Comparison of ENCODE assay signal across 15 mouse cellular contexts in genomic region chr16:91630584-91630983, GRCm38 (mm10).
"Had no signal": no experiment of that assay in that cellular context is flagged by ENCODE, and none has a peak within 500 bp of the region (broad histone marks: within the 10 kb centered on the region; RNA-seq: fewer than 3 reads in every experiment).

No protein-coding gene starts in this region.

- H3K4me2 ChIP-seq: lung, embryonic 14.5 days; midbrain, embryonic 12.5 days; midbrain, embryonic 15.5 days; neural tube, embryonic 13.5 days; neural tube, embryonic 15.5 days had no signal

- H3K4me3 ChIP-seq: midbrain, embryonic 10.5 days; midbrain, embryonic 12.5 days; midbrain, embryonic 15.5 days; myocyte; neural tube, embryonic 13.5 days; neural tube, embryonic 15.5 days had no signal

- ATAC-seq: midbrain, embryonic 15.5 days had no signal

- H3K4me1 ChIP-seq: midbrain, embryonic 10.5 days; midbrain, embryonic 12.5 days; midbrain, embryonic 15.5 days; neural tube, embryonic 13.5 days; neural tube, embryonic 15.5 days had no signal

- DNase-seq: lung, adult 18-20 months; lung, embryonic 14.5 days; lung, postnatal 10 days; lung, postnatal 4 days; right cerebral cortex, postnatal 14 days; thymus, adult 2 months; thymus, postnatal 25 days; thymus, postnatal 4 days had no signal

- H3K27me3 ChIP-seq: midbrain, embryonic 12.5 days; midbrain, embryonic 15.5 days; neural tube, embryonic 13.5 days; neural tube, embryonic 15.5 days had no signal

- H3K27ac ChIP-seq: liver, embryonic 14.5 days; midbrain, embryonic 10.5 days; midbrain, embryonic 12.5 days; midbrain, embryonic 15.5 days; neural tube, embryonic 13.5 days; neural tube, embryonic 15.5 days had no signal

- H3K9ac ChIP-seq: liver, embryonic 14.5 days; lung, embryonic 14.5 days; midbrain, embryonic 12.5 days; midbrain, embryonic 15.5 days; neural tube, embryonic 13.5 days; neural tube, embryonic 15.5 days had no signal

- H3K9me3 ChIP-seq: midbrain, embryonic 10.5 days; midbrain, embryonic 12.5 days; midbrain, embryonic 15.5 days; neural tube, embryonic 13.5 days; neural tube, embryonic 15.5 days had no signal
